Mouse (Mus musculus): ENCODE results near the gene Son. TPM values are rescaled to one million over a fixed set of nuclear protein-coding genes. Genes with fewer than 3 reads are reported as not detected.
"Not testable (repeated sequence)": the region's sequence is repeated elsewhere in the genome, so short reads cannot be mapped to it uniquely, and the experiment has no call there.

The Son gene
- polyA plus RNA-seq, 1 experiment from 2014 or later = 65.0 TPM

- Histone ChIP-seq H3K36me3 (peaks cover 94% of the 10 kb centered on the region), H3K4me1 (peaks cover 13% of the 10 kb centered on the region), H3K4me2 (no peak overlapping the region), H3K4me3 (no peak overlapping the region), H3K9ac (no peak overlapping the region), H3K27me3 (replicated peaks) (no peaks in the 10 kb centered on the region), H3K9me3 (replicated peaks) (no peaks in the 10 kb centered on the region), H3K27ac (no peak overlapping the region)
- WGBS (ENCODE audit: insufficient replicate concordance) = 93% methylated on average over 2 of the region's 2 CpGs
- no peak for ATAC-seq
These were observed 7.7 kb upstream of the Son start for GRCm38 (mm10) chr16:91639636-91640035.

DNA sequence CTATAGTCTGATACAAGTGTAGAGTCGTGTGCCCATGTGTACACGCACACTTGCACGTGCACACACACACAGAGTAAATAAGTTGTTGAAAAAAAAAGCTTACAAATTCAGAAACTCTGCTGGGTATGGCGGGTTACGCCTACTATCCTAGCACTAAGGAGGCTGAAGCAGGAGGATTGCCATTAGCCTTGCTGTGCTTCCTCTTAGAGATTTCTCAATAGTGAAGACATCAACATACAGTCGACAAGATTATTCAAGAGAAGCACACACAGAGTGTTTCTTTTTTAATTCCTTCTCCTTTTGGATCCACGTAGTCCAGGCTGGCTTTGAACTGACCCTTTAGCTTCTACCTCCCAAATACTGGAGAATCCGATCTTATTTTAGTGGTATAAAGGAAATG is 7.1 kb upstream of the Son start:
- no peaks in the 10 kb centered on the region for H3K9me3 ChIP-seq (replicated peaks)
- ATAC-seq = no peak
- peaks cover 92% of the 10 kb centered on the region for H3K36me3 ChIP-seq
- peaks cover 15% of the 10 kb centered on the region for H3K4me1 ChIP-seq
- no peak overlapping the region for H3K9ac ChIP-seq
- WGBS (ENCODE audit: insufficient replicate concordance) = 85% methylated on average over 8 of the region's 8 CpGs
- H3K4me2 ChIP-seq = no peak overlapping the region
- H3K4me3 ChIP-seq = no peak overlapping the region
- H3K27ac ChIP-seq = no peak overlapping the region
- H3K27me3 ChIP-seq (replicated peaks) = no peaks in the 10 kb centered on the region

- H3K27ac ChIP-seq = peak overlapping the region; percentile 45
- 48% methylated on average over 2 of the region's 2 CpGs for WGBS (ENCODE audit: insufficient replicate concordance)
- ATAC-seq = no peak
- H3K9me3 ChIP-seq (replicated peaks) = no peaks in the 10 kb centered on the region
- H3K36me3 ChIP-seq = peaks cover 45% of the 10 kb centered on the region
- H3K27me3 ChIP-seq (replicated peaks) = no peaks in the 10 kb centered on the region
- H3K4me2 ChIP-seq = peak overlapping the region; percentile 99
- peaks cover 24% of the 10 kb centered on the region for H3K4me1 ChIP-seq
- H3K9ac ChIP-seq = peak overlapping the region; percentile 36
- peak overlapping the region; percentile 20; the same call in 1 of the 2 replicates for H3K4me3 ChIP-seq
These were observed 2.4 kb upstream of the Son start for GRCm38 (mm10) chr16:91644901-91645300.

DNA sequence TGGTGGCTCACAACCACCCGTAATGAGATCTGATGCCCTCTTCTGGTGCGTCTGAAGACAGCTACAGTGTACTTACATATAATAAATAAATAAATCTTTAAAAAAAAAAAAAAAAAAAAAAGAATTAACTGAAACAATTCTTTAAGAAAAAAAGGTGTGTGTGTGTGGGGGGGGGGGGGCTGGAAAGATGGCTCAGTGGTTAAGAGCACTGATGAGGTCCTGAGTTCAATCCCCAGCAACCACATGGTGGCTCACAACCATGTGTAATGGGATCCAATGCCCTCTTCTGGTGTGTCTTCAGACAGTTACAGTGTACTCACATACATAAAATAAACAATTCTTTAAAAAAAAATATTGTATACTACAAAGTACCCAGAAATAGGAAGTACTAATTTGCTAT is 1.9 kb upstream of the Son start:
- H3K27me3 ChIP-seq (replicated peaks); ATAC-seq; H3K9me3 ChIP-seq (replicated peaks); H3K9ac ChIP-seq; H3K27ac ChIP-seq: not testable (repeated sequence)
- peak overlapping the region; percentile 99 for H3K4me2 ChIP-seq
- WGBS (ENCODE audit: insufficient replicate concordance) = 63% methylated on average over 1 of the region's 2 CpGs
- H3K36me3 ChIP-seq = peaks cover 42% of the 10 kb centered on the region
- H3K4me1 ChIP-seq = peaks cover 27% of the 10 kb centered on the region
- H3K4me3 ChIP-seq = peak overlapping the region; percentile 35

DNA sequence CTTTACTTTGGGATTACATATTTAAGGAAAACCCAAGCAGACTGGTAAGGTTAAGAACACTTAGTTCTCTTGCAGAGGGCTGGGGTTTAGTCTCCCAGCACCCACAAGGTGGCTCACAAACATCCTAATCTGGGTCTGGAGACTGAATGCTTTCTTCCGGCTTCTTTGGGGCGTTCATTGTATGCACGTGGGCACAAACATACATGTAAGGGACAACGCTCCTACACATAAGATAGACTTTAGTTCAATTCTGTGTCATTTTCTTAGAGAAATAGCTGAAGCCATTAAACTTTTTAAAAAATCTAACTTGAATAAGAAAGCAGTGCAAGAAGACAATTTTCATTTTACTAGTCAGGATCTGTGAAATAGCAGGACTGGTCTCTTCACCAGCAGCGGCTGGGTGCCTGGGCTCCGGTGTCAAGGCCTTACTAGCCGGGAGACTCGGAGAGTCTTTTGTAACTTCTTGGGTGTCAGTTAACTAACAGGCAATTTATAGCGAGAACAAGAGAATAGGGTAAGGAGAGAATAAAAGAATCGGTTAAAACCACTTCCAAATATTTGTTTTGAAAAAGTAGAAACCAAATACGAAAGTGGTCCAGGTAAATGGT is 1.2 kb upstream of the Son start:
- peak overlapping the region; percentile 99 for H3K4me2 ChIP-seq
- H3K9ac ChIP-seq = peak overlapping the region; percentile 94
- no peaks in the 10 kb centered on the region for H3K27me3 ChIP-seq (replicated peaks)
- H3K4me1 ChIP-seq = peaks cover 32% of the 10 kb centered on the region
- H3K9me3 ChIP-seq (replicated peaks) = no peaks in the 10 kb centered on the region
- H3K4me3 ChIP-seq = peak overlapping the region; percentile 83
- peak overlapping the region; percentile 100 for H3K27ac ChIP-seq
- peaks cover 40% of the 10 kb centered on the region for H3K36me3 ChIP-seq
- WGBS (ENCODE audit: insufficient replicate concordance) = under 1% methylated on average over 11 of the region's 11 CpGs
- ATAC-seq = no peak

- Histone ChIP-seq H3K9me3 (replicated peaks) (no peaks in the 10 kb centered on the region), H3K4me1 (peaks cover 33% of the 10 kb centered on the region), H3K9ac (peak within 1 kb of the TSS; percentile 94), H3K27me3 (replicated peaks) (no peaks in the 10 kb centered on the region), H3K27ac (peak within 1 kb of the TSS; percentile 100), H3K4me3 (peak within 1 kb of the TSS; percentile 83), H3K36me3 (peaks cover 40% of the 10 kb centered on the region), H3K4me2 (peak within 1 kb of the TSS; percentile 99)
- ATAC-seq = peak; percentile 88
- WGBS (ENCODE audit: insufficient replicate concordance) = under 1% methylated on average over 59 of the region's 59 CpGs
These were observed 456 bp upstream of the Son start, which contains the start of gene Gart for GRCm38 (mm10) chr16:91646681-91647419. Gene Gart (minus strand): TSS chr16:91646952.

- H3K27ac ChIP-seq = peak overlapping the region; percentile 100
- peak overlapping the region; percentile 83 for H3K4me3 ChIP-seq
- no peaks in the 10 kb centered on the region for H3K9me3 ChIP-seq (replicated peaks)
- peak overlapping the region; percentile 94 for H3K9ac ChIP-seq
- H3K27me3 ChIP-seq (replicated peaks) = no peaks in the 10 kb centered on the region
- WGBS (ENCODE audit: insufficient replicate concordance) = under 1% methylated on average over 25 of the region's 25 CpGs
- peak overlapping the region; percentile 99 for H3K4me2 ChIP-seq
- peak; percentile 58 for ATAC-seq
- H3K4me1 ChIP-seq = peaks cover 41% of the 10 kb centered on the region
- H3K36me3 ChIP-seq = peaks cover 36% of the 10 kb centered on the region
These were observed 879 bp downstream of the Son start for GRCm38 (mm10) chr16:91648220-91648550.

- peak overlapping the region; percentile 99 for H3K4me2 ChIP-seq
- H3K9ac ChIP-seq = peak overlapping the region; percentile 58
- WGBS (ENCODE audit: insufficient replicate concordance) = 55% methylated on average over 3 of the region's 3 CpGs
These were observed 1.9 kb downstream of the Son start for GRCm38 (mm10) chr16:91649246-91649645.

GRCm38 (mm10) chr16:91649781-91650180 is 2.5 kb downstream of the Son start:
- Histone ChIP-seq H3K36me3 (peaks cover 42% of the 10 kb centered on the region), H3K4me1 (peaks cover 31% of the 10 kb centered on the region), H3K27me3 (replicated peaks) (no peaks in the 10 kb centered on the region), H3K9me3 (replicated peaks) (no peaks in the 10 kb centered on the region), H3K9ac (0 out of 2 replicates have a peak overlapping the region, but pooled peaks have one; percentile 41), H3K4me3 (no peak overlapping the region), H3K4me2 (peak overlapping the region; percentile 44), H3K27ac (no peak overlapping the region)
- no peak for ATAC-seq

More at GRCm38 (mm10) chr16:91649246-91649645, 1.9 kb downstream of the Son start:
- H3K4me1 ChIP-seq = peaks cover 37% of the 10 kb centered on the region
- no peaks in the 10 kb centered on the region for H3K9me3 ChIP-seq (replicated peaks)
- no peak overlapping the region for H3K27ac ChIP-seq
- peaks cover 39% of the 10 kb centered on the region for H3K36me3 ChIP-seq
- H3K4me3 ChIP-seq = peak overlapping the region; percentile 83
- ATAC-seq = no peak
- H3K27me3 ChIP-seq (replicated peaks) = no peaks in the 10 kb centered on the region

GRCm38 (mm10) chr16:91652191-91652590 is 4.9 kb downstream of the Son start:
- Histone ChIP-seq H3K9ac (no peak overlapping the region), H3K4me3 (no peak overlapping the region), H3K9me3 (replicated peaks) (no peaks in the 10 kb centered on the region), H3K36me3 (peaks cover 64% of the 10 kb centered on the region), H3K27me3 (replicated peaks) (no peaks in the 10 kb centered on the region), H3K4me2 (no peak overlapping the region), H3K27ac (no peak overlapping the region), H3K4me1 (peaks cover 22% of the 10 kb centered on the region)
- 96% methylated on average over 3 of the region's 3 CpGs for WGBS (ENCODE audit: insufficient replicate concordance)
- no peak for ATAC-seq

DNA sequence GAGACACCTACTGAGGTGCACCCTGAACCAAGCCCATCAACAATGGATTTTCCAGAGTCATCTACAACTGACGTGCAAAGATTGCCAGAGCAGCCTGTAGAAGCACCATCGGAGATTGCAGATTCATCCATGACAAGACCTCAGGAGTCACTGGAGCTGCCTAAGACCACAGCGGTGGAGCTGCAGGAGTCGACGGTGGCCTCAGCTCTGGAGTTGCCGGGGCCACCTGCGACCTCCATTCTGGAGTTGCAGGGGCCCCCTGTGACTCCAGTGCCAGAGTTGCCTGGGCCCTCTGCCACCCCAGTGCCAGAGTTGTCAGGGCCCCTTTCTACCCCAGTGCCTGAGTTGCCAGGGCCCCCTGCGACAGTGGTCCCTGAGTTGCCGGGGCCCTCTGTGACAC is 8.0 kb downstream of the Son start:
- WGBS (ENCODE audit: insufficient replicate concordance) = 92% methylated on average over 9 of the region's 9 CpGs
- H3K27me3 ChIP-seq (replicated peaks) = no peaks in the 10 kb centered on the region
- H3K9me3 ChIP-seq (replicated peaks) = peaks cover 21% of the 10 kb centered on the region; the same call in 1 of the 2 replicates
- no peak overlapping the region for H3K9ac ChIP-seq
- ATAC-seq = no peak
- H3K36me3 ChIP-seq = peaks cover 93% of the 10 kb centered on the region
- peaks cover 14% of the 10 kb centered on the region for H3K4me1 ChIP-seq
- H3K4me3 ChIP-seq = no peak overlapping the region
- no peak overlapping the region for H3K27ac ChIP-seq
- no peak overlapping the region for H3K4me2 ChIP-seq

- Histone ChIP-seq H3K27me3 (replicated peaks) (no peaks in the 10 kb centered on the region), H3K36me3 (peaks cover 95% of the 10 kb centered on the region), H3K4me3 (no peak overlapping the region), H3K9ac (no peak overlapping the region), H3K4me2 (no peak overlapping the region), H3K4me1 (peaks cover 4% of the 10 kb centered on the region; the same call in 1 of the 2 replicates), H3K27ac (no peak overlapping the region), H3K9me3 (replicated peaks) (peaks cover 21% of the 10 kb centered on the region; the same call in 1 of the 2 replicates)
- WGBS (ENCODE audit: insufficient replicate concordance) = 96% methylated on average over 17 of the region's 17 CpGs
- peak; percentile 36; the same call in 1 of the 2 replicates for ATAC-seq
These were observed 10.0 kb downstream of the Son start for GRCm38 (mm10) chr16:91657285-91657684.

All from liver, embryonic 12.5 days (tissue).